Mouse (Mus musculus): ENCODE data around the gene Tns3.

DNA sequence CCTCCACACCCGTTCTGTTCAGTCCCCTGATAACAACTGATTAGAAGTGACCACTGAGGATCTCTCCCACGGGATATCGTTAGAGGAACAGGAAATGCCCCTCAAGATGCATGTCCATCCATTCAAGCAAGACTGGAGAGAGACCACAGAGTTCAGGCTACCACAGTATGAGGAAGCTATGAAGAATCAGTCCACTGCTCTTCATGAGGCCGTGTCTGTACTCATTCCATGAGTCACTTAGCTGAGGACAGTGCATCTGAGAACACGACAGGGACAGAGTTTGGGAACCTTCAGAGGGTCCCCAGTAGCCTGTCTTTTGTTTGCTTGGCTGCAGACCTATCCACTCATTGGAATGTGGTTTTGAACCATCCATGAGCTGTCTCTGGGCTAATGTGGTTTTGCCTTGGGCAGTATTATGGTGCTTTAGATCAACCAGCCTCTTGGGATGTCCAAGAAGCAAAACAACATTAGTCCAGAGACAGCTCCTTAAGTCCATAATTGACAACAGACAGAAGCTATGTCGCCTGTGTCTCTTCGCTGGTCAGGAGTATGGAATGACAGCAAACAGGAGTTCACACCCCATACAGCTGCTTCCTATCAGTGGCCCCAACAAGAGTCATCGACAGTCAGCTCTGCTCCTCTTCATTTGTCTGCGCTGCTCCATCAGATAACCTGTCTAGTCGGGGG is 37.7 kb upstream of the Tns3 start:
- TF ChIP-seq CTCF (IDR thresholded peaks at IDR 0.05; ENCODE audit: borderline replicate concordance, insufficient read depth, low read depth, low read length) (no peak), POLR2A (IDR thresholded peaks at IDR 0.05; ENCODE audit: borderline replicate concordance, insufficient read depth, low read length) (no peak)
